Mouse (Mus musculus) forebrain, embryonic 16.5 days (tissue): ENCODE data around the gene Hdac10. TPM values are rescaled to one million over a fixed set of nuclear protein-coding genes. Genes with fewer than 3 reads are reported as not detected.

Experiments used
- ATAC-seq: fragments of 200-750 bp; cut with Nextera tagmentation; 2 replicates; pipeline ENCODE4 v1.8.0; 2017; ENCODE audit warnings: mild to moderate bottlenecking, moderate library complexity
- H3K27ac ChIP-seq: fragments of 300-500 bp; sonication (generic); 2 replicates; pipeline ENCODE4 v1.5.1; 2014; ENCODE audit warnings: low read length, control low read depth
- H3K27me3 ChIP-seq: fragments of 300-500 bp; sonication (generic); replicated peaks from 2 replicates; pipeline ENCODE4 v1.6.1; 2014; ENCODE audit warnings: low read length; ENCODE audit not compliant: control insufficient read depth, insufficient read depth
- H3K36me3 ChIP-seq: fragments of 300-500 bp; sonication (generic); 2 replicates; pipeline ENCODE4 v1.6.1; 2014; ENCODE audit not compliant: control insufficient read depth, insufficient read depth
- H3K4me1 ChIP-seq: fragments of 300-500 bp; sonication (generic); replicated peaks from 2 replicates; pipeline ENCODE4 v1.6.1; 2014; ENCODE audit warnings: low read length; ENCODE audit not compliant: control insufficient read depth, insufficient read depth
- H3K4me2 ChIP-seq: fragments of 300-500 bp; sonication (generic); 2 replicates; pipeline ENCODE4 v1.6.1; 2014; ENCODE audit warnings: mild to moderate bottlenecking, low read length, control low read depth
- H3K4me3 ChIP-seq: fragments of 300-500 bp; sonication (generic); replicated peaks from 2 replicates; pipeline ENCODE4 v1.5.1; 2014; ENCODE audit warnings: mild to moderate bottlenecking, low read length, control low read depth
- H3K9ac ChIP-seq: fragments of 300-500 bp; sonication (generic); replicated peaks from 2 replicates; pipeline ENCODE4 v1.6.1; 2014; ENCODE audit warnings: low read depth, low read length, control low read depth
- H3K9me3 ChIP-seq: fragments of 300-500 bp; sonication (generic); 2 replicates; pipeline ENCODE4 v1.6.1; 2016; ENCODE audit warnings: low read length; ENCODE audit not compliant: control insufficient read depth
- WGBS: fragments of 180-500 bp; shearing (Covaris S2); extraction: QIAGEN DNeasy Blood & Tissue Kit; methylation state at CpG from one replicate; pipeline ENCODE4 v1.1.7; 2014; 5-methylcytosine and 5-hydroxymethylcytosine counted together
- polyA plus RNA-seq: library from polyadenylated mRNA; unstranded; fragments of >200 nt; fragmentation: Nextera tagmentation; extraction: Ambion mirVana; gene quantifications from 2 replicates; pipeline ENCODE4 v1.2.1, GENCODE M21; 2015

Gene Hdac10
- polyA plus RNA-seq, 1 experiment from 2014 or later: 46.0 TPM

GRCm38 (mm10) chr15:89089248-89090051 is 39.0 kb downstream of the Hdac10 start:
- WGBS: 2% methylated on average over 67 of the region's 68 CpGs
- Histone ChIP-seq H3K4me2 (peak overlapping the region; percentile 97), H3K27ac (peak overlapping the region; percentile 61), H3K27me3 (no peaks in the 10 kb centered on the region), H3K9ac (peak overlapping the region; percentile 93), H3K36me3 (peaks cover 31% of the 10 kb centered on the region), H3K4me3 (peak overlapping the region; percentile 89), H3K4me1 (peaks cover 18% of the 10 kb centered on the region), H3K9me3 (no peaks in the 10 kb centered on the region)
- peak; percentile 61 for ATAC-seq

- 2% methylated on average over 37 of the region's 38 CpGs for WGBS
- peak; percentile 93 for ATAC-seq
- H3K9ac ChIP-seq: peak within 1 kb of the TSS; percentile 93
- H3K27me3 ChIP-seq: no peaks in the 10 kb centered on the region
- H3K4me3 ChIP-seq: peak within 1 kb of the TSS; percentile 89
- H3K9me3 ChIP-seq: no peaks in the 10 kb centered on the region
- peak within 1 kb of the TSS; percentile 97 for H3K4me2 ChIP-seq
- peak within 1 kb of the TSS; percentile 61 for H3K27ac ChIP-seq
- H3K36me3 ChIP-seq: peaks cover 24% of the 10 kb centered on the region
- peaks cover 18% of the 10 kb centered on the region for H3K4me1 ChIP-seq
Observed at GRCm38 (mm10) chr15:89088607-89089247, 39.8 kb downstream of the Hdac10 start, which contains the start of gene Selenoo. Selenoo (plus strand) TSS chr15:89089084.

- Histone ChIP-seq H3K27ac (no peak overlapping the region), H3K4me1 (peaks cover 10% of the 10 kb centered on the region), H3K9ac (no peak overlapping the region), H3K9me3 (no peaks in the 10 kb centered on the region), H3K4me2 (no peak overlapping the region), H3K4me3 (no peak overlapping the region), H3K36me3 (peaks cover 17% of the 10 kb centered on the region), H3K27me3 (no peaks in the 10 kb centered on the region)
- no peak for ATAC-seq
- 89% methylated on average over 2 of the region's 2 CpGs for WGBS
Observed at GRCm38 (mm10) chr15:89084826-89085225, 43.7 kb downstream of the Hdac10 start.

DNA sequence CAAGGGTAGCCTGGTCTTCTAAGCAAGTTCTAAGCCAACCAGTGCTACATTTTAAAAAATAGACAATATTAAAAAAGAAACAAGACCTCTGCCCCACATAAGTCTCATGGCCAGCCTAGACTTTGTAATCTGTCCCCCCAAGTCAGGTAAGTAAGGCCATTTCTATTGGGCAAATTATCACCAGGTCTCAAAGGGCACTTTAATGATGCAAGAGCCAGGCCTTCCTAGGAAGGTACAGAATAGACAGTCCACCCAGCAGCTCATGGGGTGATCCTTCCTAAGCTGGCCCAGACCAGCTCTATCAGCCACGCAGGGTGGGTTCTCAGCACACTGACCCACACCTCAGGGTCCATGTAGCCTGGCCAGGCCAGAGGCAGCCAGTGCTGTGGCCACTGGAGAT is 44.6 kb downstream of the Hdac10 start:
- 88% methylated on average over 1 of the region's 1 CpGs for WGBS
- Histone ChIP-seq H3K4me3 (no peak overlapping the region), H3K4me1 (peaks cover 8% of the 10 kb centered on the region), H3K9me3 (no peaks in the 10 kb centered on the region), H3K27me3 (no peaks in the 10 kb centered on the region), H3K9ac (no peak overlapping the region), H3K4me2 (no peak overlapping the region), H3K36me3 (peaks cover 17% of the 10 kb centered on the region), H3K27ac (no peak overlapping the region)
- ATAC-seq: no peak

GRCm38 (mm10) chr15:89078208-89078836 is 50.2 kb downstream of the Hdac10 start:
- Histone ChIP-seq H3K4me2 (no peak overlapping the region), H3K4me1 (peaks cover 32% of the 10 kb centered on the region), H3K4me3 (no peak overlapping the region), H3K27ac (no peak overlapping the region), H3K9me3 (no peaks in the 10 kb centered on the region), H3K27me3 (no peaks in the 10 kb centered on the region), H3K9ac (no peak overlapping the region), H3K36me3 (no peaks in the 10 kb centered on the region; the same call in none of the 2 replicates)
- ATAC-seq: no peak
- WGBS: 77% methylated on average over 9 of the region's 9 CpGs

DNA sequence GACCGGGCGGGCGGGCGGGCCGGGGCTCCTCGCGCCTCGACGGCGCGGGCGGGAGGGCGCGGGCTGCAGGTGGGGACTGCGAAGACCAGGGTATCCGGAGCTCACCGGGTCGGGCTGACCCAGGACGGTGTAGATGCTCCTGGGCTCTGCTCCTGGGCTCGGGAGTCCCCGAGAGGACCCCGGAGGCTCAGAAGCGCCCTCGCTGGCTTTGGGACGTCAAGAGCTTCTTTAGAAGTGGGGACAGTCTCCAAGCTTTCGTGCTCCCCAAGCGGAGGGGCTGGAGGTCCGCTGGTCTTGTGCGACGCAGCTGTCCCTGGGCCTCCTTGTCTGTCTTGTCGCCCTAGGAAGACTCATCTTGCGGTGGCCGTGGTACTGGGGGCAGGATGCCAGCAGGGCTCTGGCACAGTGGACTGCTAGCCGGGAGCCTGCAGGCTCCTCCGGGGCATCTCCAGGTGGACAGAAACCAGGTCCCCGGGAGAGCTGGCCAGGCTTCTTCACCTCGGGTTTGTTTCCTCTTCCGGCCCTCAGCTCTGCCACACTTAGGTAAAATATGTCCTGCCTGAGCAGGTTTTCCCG is 52.3 kb downstream of the Hdac10 start:
- Histone ChIP-seq H3K9ac (peak overlapping the region; percentile 91), H3K27ac (peak overlapping the region; percentile 65), H3K4me1 (peaks cover 32% of the 10 kb centered on the region), H3K27me3 (no peaks in the 10 kb centered on the region), H3K36me3 (no peaks in the 10 kb centered on the region; the same call in 1 of the 2 replicates), H3K4me3 (peak overlapping the region; percentile 84), H3K4me2 (peak overlapping the region; percentile 91), H3K9me3 (no peaks in the 10 kb centered on the region)
- ATAC-seq: no peak
- under 1% methylated on average over 31 of the region's 39 CpGs for WGBS

DNA sequence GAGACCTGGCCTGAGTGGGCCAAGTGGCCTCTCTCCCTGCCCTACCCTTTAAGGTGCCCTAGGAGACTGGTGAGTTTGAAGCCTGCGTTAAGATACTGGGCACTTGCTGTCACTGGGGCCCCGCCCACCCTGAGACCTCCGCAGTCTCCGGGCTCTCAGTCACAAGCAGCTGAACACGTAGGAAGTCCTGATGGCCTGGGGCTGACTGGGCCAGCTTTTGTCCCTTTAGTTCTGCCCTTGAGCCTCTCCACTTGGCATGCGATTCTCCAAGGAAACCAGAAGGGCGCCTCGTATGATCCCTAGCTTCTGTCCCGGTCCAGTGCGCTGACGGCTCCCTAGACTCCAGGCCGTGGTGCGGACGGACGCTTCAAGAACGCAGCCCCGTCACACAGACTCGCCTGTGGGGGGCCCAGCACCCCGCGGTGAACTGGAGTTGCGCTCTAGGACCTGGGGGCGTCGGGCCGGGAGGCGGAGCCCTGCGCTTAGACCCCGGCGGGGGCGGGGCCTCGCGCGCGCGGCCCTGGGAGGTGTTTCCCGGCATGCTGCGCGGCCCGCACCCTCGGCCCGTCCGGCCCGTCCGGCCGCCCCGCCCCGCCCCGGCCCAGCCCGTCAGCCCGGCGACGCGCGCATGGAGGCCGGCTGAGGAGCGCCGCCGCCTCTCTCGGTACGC is 52.9 kb downstream of the Hdac10 start:
- H3K9ac ChIP-seq: peak overlapping the region; percentile 91
- H3K4me1 ChIP-seq: peaks cover 32% of the 10 kb centered on the region
- peak overlapping the region; percentile 76 for H3K27ac ChIP-seq
- H3K27me3 ChIP-seq: no peaks in the 10 kb centered on the region
- H3K4me2 ChIP-seq: peak overlapping the region; percentile 91
- under 1% methylated on average over 54 of the region's 59 CpGs for WGBS
- ATAC-seq: peak; percentile 92
- H3K4me3 ChIP-seq: peak overlapping the region; percentile 84
- no peaks in the 10 kb centered on the region for H3K36me3 ChIP-seq
- no peaks in the 10 kb centered on the region for H3K9me3 ChIP-seq

DNA sequence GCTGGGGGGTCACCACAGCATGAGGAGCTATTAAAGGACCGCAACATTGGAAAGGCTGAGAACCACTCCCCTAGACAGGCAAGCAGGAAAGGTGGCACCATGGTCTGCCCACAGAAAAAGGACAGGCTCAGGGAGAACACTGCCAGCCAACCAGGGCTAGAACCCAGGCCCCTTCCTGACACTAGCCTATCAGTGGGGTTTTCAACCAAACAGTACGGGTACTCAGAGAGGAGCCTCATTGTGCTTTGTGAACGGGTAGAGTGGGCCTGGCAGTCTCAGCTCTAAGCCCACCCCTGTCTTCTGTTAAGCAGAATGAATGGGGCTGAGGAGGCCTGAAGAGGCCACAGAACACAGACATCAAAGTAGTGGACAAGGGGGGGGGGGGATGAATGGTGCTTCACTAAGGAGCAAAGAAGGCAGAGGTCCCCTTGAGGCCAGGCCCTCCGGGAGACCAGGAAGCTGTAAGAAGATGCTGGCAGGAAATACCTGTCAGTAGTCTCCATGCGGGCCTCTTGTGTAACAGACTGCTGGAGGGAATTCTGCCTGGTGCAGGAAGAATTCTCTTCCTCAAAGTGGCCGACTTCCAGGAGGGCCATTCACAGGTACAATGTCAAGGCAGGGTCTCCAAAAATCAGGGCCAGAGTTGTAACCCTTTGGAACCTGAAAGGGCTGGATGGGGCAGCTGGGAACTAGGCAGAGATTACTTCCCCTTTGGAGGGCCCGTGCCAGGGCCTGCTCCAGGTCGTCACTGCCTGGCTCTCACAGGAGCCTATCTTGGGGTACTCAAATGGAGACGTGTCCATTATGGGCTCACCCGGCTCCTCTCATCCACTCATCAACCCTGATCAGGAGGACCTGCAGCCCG is 53.7 kb downstream of the Hdac10 start, which contains the start of gene Trabd:
Trabd (plus strand) TSS at position 512 of the 865 bp plus-strand sequence.
- H3K27ac ChIP-seq: peak within 1 kb of the TSS; percentile 76
- peak within 1 kb of the TSS; percentile 91 for H3K9ac ChIP-seq
- H3K36me3 ChIP-seq: peaks cover 3% of the 10 kb centered on the region; the same call in 1 of the 2 replicates
- peaks cover 32% of the 10 kb centered on the region for H3K4me1 ChIP-seq
- H3K4me3 ChIP-seq: peak within 1 kb of the TSS; percentile 84
- H3K27me3 ChIP-seq: no peaks in the 10 kb centered on the region
- 19% methylated on average over 11 of the region's 11 CpGs for WGBS
- peak; percentile 13 for ATAC-seq
- no peaks in the 10 kb centered on the region for H3K9me3 ChIP-seq
- H3K4me2 ChIP-seq: peak within 1 kb of the TSS; percentile 91
